Mouse (Mus musculus) neural tube, embryonic 14.5 days (tissue): ENCODE measurements around the gene Vmn2r118. TPM values are rescaled to one million over a fixed set of nuclear protein-coding genes. Genes with fewer than 3 reads are reported as not detected.

Source experiments
- ATAC-seq: fragments of 200-750 bp; cut with Nextera tagmentation; 2 replicates; pipeline ENCODE4 v1.8.0; 2017; ENCODE audit warnings: low read depth, mild to moderate bottlenecking, moderate TSS enrichment, moderate library complexity
- H3K27ac ChIP-seq: fragments of 300-500 bp; sonication (generic); 2 replicates; pipeline ENCODE4 v1.5.1; 2014; ENCODE audit warnings: low read depth, mild to moderate bottlenecking, control low read depth, low read length, moderate library complexity, mixed read lengths
- H3K27me3 ChIP-seq: fragments of 300-500 bp; sonication (generic); 2 replicates; pipeline ENCODE4 v1.6.1; 2014; ENCODE audit warnings: low read length; ENCODE audit not compliant: control insufficient read depth, insufficient read depth
- H3K36me3 ChIP-seq: fragments of 300-500 bp; sonication (generic); 2 replicates; pipeline ENCODE4 v1.6.1; 2014; ENCODE audit warnings: low read length, mixed read lengths; ENCODE audit not compliant: control insufficient read depth, insufficient read depth
- H3K4me1 ChIP-seq: fragments of 300-500 bp; sonication (generic); 2 replicates; pipeline ENCODE4 v1.6.1; 2014; ENCODE audit warnings: low read length; ENCODE audit not compliant: control insufficient read depth, insufficient read depth
- H3K4me2 ChIP-seq: fragments of 300-500 bp; sonication (generic); 2 replicates; pipeline ENCODE4 v1.6.1; 2014; ENCODE audit warnings: mild to moderate bottlenecking, low read depth, low read length, control low read depth
- H3K4me3 ChIP-seq: fragments of 300-500 bp; sonication (generic); 2 replicates; pipeline ENCODE4 v1.5.1; 2014; ENCODE audit warnings: low read depth, low read length, control low read depth, mixed read lengths
- H3K9ac ChIP-seq: fragments of 300-500 bp; sonication (generic); replicated peaks from 2 replicates; pipeline ENCODE4 v1.6.1; 2014; ENCODE audit warnings: low read depth, mild to moderate bottlenecking, control low read depth, low read length, mixed read lengths
- H3K9me3 ChIP-seq: fragments of 300-500 bp; sonication (generic); 2 replicates; pipeline ENCODE4 v1.6.1; 2016; ENCODE audit warnings: low read length; ENCODE audit not compliant: control insufficient read depth
- WGBS: fragments of 180-500 bp; shearing (Covaris S2); extraction: QIAGEN DNeasy Blood & Tissue Kit; methylation state at CpG from one replicate; pipeline ENCODE4 v1.1.7; 2014; 5-methylcytosine and 5-hydroxymethylcytosine counted together
- polyA plus RNA-seq: library from polyadenylated mRNA; unstranded; fragments of >200 nt; fragmentation: Nextera tagmentation; extraction: Ambion mirVana; gene quantifications from 2 replicates; pipeline ENCODE4 v1.2.1, GENCODE M21; 2014

Vmn2r118 gene
- polyA plus RNA-seq: not detected in 2 replicates

DNA sequence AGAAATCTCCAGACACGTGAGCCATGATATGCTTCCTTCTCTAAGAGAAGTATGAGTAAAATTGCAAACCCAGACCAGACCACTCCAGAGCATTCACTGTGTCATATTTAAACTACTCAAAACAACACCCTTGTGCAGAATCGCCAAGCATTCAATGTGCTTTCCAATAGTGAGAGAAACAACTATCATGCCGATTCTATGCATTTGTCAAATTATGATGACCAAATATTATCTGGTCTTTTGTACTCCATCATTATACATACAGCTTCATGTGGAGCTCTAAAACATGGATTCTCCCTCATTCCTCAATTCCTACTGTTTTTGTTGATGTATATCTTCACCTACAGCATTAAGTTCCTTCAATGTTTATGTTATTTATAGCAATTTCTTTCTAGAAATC is at the start of gene Vmn2r118:
Gene Vmn2r118, minus strand, starts transcription at position 101 of the 400 bp plus-strand sequence.
- ATAC-seq: no peak
- Histone ChIP-seq H3K27ac (no peak within 1 kb of the TSS), H3K36me3 (no peaks in the 10 kb centered on the region), H3K27me3 (no peaks in the 10 kb centered on the region), H3K9me3 (no peaks in the 10 kb centered on the region), H3K4me3 (no peak within 1 kb of the TSS), H3K4me2 (no peak within 1 kb of the TSS), H3K9ac (no peak within 1 kb of the TSS), H3K4me1 (no peaks in the 10 kb centered on the region)
- 86% methylated on average over 3 of the region's 3 CpGs for WGBS

DNA sequence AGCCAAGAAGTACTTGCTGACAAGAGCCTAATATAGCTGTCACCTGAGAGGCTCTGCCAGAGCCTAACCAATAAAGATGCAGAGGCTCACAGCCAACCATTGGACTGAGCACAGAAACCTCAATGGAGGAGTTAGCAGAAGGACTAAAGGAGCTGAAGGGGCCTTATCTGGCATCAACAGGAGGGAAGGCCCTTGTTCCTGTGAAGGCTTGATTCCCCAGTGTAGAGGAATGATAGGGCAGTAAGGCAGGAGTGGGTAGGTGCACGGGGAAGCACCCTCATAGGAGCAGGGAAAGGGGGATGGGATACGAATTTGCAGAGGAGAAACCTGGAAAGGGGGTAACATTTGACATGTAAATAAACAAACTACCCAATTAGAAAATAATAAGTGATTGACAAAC is 36.1 kb upstream of the Vmn2r118 start:
- H3K9ac ChIP-seq: no peak overlapping the region
- ATAC-seq: no peak
- H3K9me3 ChIP-seq: no peaks in the 10 kb centered on the region
- 94% methylated on average over 2 of the region's 2 CpGs for WGBS
- peaks cover 11% of the 10 kb centered on the region; the same call in 1 of the 2 replicates for H3K36me3 ChIP-seq
- H3K27ac ChIP-seq: no peak overlapping the region
- no peaks in the 10 kb centered on the region for H3K27me3 ChIP-seq
- H3K4me2 ChIP-seq: no peak overlapping the region
- H3K4me1 ChIP-seq: no peaks in the 10 kb centered on the region
- H3K4me3 ChIP-seq: no peak overlapping the region

DNA sequence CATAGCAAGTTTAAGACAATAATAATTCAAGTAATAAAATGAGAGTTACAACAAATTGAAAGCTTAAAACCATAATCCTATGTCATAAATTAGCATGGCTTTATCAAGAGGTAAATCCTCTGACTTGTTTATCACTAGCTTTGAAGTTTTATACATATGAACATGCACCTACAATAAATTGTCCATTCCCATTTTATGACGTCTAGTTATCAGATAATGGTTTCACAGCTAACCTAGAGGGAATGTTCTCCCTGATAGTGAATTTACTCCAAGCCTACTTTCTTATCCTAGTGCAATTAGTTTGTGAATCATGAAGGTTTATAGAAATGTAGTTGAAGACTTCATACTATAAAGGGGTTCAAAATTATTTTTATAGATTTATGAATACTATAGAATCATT is 34.2 kb downstream of the Vmn2r118 start:
- H3K9me3 ChIP-seq: no peaks in the 10 kb centered on the region
- H3K4me1 ChIP-seq: no peaks in the 10 kb centered on the region
- ATAC-seq: no peak
- 81% methylated on average over 1 of the region's 1 CpGs for WGBS
- no peaks in the 10 kb centered on the region for H3K36me3 ChIP-seq
- H3K4me3 ChIP-seq: no peak overlapping the region
- no peak overlapping the region for H3K4me2 ChIP-seq
- H3K9ac ChIP-seq: no peak overlapping the region
- H3K27ac ChIP-seq: no peak overlapping the region
- no peaks in the 10 kb centered on the region for H3K27me3 ChIP-seq

DNA sequence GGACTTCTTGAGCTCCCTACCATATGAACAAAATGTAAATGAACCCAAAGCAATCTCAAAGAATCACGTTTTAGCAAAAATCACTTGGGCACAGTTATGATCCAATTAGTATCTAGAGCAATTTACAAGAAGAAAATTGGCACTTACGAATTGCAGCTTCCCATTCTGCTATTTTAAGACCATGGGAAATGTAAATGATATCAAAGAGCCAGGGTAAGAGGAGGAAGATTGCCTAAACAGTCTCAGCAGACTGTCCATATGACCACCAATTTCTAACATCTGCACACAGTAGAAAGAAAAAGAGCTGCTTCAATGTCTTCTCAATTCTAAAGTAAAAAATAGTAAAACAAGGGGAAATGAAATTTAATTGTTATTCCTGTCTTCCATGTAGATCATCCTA is 63.2 kb downstream of the Vmn2r118 start:
- no peak for ATAC-seq
- 74% methylated on average over 2 of the region's 2 CpGs for WGBS
- H3K4me2 ChIP-seq: no peak overlapping the region
- H3K4me3 ChIP-seq: no peak overlapping the region
- no peak overlapping the region for H3K27ac ChIP-seq
- H3K9me3 ChIP-seq: no peaks in the 10 kb centered on the region
- H3K27me3 ChIP-seq: no peaks in the 10 kb centered on the region
- H3K4me1 ChIP-seq: no peaks in the 10 kb centered on the region
- no peaks in the 10 kb centered on the region for H3K36me3 ChIP-seq
- H3K9ac ChIP-seq: no peak overlapping the region

DNA sequence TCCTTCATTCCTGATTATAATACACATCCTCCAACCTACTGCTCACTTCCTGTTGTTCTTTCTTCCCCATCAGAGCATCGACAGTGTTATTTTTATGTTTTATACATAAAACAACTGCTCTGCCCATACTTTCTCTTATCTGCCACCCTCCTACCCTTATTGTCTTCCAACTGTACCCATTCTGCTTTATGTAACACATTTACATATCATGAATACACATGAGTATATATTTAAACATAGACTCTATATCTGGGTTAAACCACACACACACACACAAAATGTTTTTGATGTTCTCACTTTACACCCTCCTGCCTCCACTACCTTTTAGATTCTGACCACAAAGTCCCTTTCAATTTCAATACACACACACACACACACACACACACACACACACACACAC is 76.5 kb downstream of the Vmn2r118 start:
- no peaks in the 10 kb centered on the region for H3K36me3 ChIP-seq
- no peak overlapping the region for H3K9ac ChIP-seq
- H3K27ac ChIP-seq: no peak overlapping the region
- no peaks in the 10 kb centered on the region for H3K27me3 ChIP-seq
- H3K4me2 ChIP-seq: no peak overlapping the region
- ATAC-seq: no peak
- H3K4me3 ChIP-seq: no peak overlapping the region
- H3K9me3 ChIP-seq: no peaks in the 10 kb centered on the region
- 93% methylated on average over 1 of the region's 1 CpGs for WGBS
- H3K4me1 ChIP-seq: no peaks in the 10 kb centered on the region

Other genes starting within 250 kb of the Vmn2r118 start
- gene St6gal2, start 179.8 kb downstream of the Vmn2r118 start, polyA plus RNA-seq: 41.8 and 51.2 TPM in 2 replicates
- 6.6 and 6.8 TPM in 2 replicates for gene Pot1b, start 87.4 kb upstream of the Vmn2r118 start, polyA plus RNA-seq
- 0.09 and 0.24 TPM in 2 replicates for gene Adgre4, start 124.8 kb upstream of the Vmn2r118 start, polyA plus RNA-seq